Mouse (Mus musculus): ENCODE results near the gene Celsr1. TPM values are rescaled to one million over a fixed set of nuclear protein-coding genes. Genes with fewer than 3 reads are reported as not detected.

Celsr1 gene
- total RNA-seq, 2 experiments from 2014 or later = 0.73 to 0.88 TPM

- no peak for DNase-seq
Observed at GRCm38 (mm10) chr15:85994906-85995608, 38.5 kb downstream of the Celsr1 start.

- DNase-seq = no peak
Observed at GRCm38 (mm10) chr15:85993931-85994583, 39.5 kb downstream of the Celsr1 start.

GRCm38 (mm10) chr15:85993386-85993785 is 40.2 kb downstream of the Celsr1 start:
- no peak for DNase-seq

- DNase-seq = no peak
Observed at GRCm38 (mm10) chr15:85992125-85992495, 41.5 kb downstream of the Celsr1 start.

DNA sequence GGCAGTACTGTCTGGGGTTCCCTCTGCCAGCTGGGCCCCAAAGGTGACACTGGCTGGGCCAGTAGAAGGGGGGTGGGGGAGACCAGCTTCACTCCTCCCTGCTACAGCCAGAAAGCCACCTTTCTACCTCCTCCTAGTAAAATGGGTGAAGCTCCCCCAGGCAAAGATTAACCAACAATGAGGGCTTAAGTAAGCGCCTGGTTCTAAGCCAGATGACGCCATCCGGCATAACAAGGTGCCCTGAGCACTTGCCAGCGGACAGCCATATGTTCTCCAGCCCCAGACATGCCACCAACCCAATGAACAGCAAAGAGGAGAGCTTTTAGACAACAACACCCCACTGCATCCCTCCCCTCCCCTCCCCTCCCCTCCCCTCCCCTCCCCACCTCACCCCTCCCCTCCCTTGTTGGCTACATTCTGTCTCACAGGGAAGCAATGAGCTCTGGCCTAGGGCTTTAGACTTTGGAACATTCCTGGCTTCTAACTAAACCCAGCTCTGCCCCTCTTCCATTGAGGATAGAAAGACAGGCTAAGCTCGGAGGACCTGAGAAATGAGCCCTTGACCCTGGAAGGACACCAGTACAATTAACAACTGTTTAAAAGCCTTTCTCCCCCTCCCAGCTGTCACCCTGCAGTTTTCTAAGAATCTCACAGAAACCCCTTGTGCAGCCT is 42.0 kb downstream of the Celsr1 start:
- no peak for DNase-seq

DNA sequence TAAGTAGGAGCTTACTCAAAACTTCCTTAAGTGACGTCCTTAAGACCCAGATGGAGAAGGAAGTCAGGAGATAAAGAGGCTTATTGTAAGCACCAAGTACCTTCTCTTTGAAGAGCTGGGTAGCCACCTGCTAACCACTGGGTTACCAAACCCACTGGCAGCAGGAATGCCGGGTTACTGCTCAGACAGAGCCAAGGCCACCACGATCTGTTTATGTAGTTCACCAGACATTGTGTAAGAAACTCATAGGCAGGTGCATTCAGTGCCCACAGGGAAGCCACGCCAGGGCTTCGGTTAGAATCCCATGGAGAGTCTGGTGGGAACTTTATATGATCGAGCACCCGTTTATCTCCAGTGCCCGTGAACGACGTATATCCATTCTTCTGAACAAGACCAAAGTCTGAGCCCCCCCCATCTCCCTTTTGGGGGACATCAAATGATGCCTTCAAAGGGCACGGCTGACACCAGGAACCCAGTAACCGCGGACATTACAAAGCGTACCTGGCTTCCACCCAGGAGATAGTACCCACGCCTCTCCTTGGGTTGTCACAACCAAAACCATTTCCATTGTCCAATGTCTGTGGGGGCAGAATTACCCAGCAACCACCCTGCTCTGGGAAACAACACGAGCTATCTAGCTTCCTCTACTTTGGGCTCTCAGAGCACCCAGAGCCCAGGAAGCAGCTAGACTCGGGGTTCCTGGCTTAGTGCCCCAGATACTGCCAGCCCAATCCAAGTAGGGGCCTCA is 42.7 kb downstream of the Celsr1 start:
- DNase-seq = no peak

DNA sequence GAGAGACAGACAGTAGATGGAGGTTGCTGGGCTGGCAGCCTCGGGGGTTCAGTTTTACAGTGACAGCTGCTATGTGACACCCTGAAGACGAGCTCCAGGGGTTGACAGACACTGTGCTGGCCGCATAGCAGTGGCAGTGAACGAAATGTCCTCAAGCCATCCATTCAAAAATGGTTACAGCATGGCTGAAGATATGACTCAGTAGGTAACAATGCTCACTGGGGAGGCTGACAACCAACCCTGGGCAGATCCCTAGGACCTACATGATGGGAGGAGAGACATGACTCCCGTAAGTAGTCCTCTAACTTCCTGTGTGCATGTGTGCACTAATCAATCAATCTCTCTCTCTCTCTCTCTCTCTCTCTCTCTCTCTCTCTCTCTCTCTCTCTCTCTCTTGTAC is 45.7 kb downstream of the Celsr1 start:
- DNase-seq = no peak

DNA sequence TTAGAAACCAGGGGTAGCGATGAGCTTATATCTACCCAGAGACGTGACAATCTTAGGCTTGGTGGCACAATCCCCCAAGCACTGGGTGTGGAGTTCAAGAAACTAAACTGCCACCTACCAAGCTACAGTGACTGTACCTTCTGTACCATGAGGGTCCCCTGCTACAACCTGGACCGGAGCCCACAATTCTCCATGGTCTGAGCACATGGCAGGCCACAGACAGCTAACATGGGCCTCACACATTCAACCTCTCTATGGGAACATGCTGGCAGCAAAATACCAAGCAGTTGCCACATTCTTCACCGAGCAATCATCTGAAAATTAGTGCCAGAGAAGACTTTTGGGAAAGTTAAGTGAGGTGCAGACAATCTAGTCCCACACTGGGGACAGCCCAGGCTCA is 47.4 kb downstream of the Celsr1 start:
- DNase-seq = no peak

DNA sequence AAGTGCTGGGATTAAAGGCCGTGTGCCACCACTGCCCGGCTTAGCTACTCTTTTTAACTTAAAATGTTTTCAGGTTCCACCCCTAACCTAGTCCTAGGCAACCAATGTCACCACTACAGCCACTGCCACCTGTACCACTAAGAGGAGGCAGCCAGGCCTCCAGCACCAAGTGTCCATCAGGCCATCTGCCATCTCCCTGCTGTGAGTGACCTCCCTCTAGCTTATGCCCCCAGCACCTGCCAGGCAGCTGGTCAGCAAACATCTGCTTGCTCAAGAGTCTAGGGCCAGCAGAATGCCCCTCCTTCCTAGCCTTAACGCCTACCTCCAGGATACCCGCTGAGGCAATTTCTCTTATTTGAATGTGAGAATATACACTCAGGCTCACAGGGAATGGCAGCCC is 48.0 kb downstream of the Celsr1 start:
- DNase-seq = no peak

DNA sequence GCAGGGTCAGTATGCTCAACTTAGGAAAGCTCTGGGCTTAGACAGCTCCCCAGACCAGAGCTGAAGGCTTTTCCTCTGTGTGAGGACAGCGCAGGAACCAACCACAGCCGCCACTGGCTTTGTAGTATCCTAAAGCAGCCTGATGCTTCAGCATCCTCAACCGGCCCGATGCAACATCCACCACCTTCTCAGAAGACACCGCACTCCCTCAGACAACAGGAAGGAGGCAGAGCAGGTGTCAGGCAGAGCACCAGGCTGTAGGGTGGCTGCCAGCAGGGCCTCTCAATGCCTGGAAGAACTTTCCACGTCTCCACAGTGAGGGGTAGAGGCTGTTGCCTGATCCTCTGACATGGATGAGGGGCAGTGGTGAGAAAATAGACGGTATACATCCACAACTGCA is 50.4 kb downstream of the Celsr1 start:
- no peak for DNase-seq

GRCm38 (mm10) chr15:85982416-85982775 is 51.2 kb downstream of the Celsr1 start:
- DNase-seq = no peak

- no peak for DNase-seq
Observed at GRCm38 (mm10) chr15:85981768-85982415, 51.7 kb downstream of the Celsr1 start.

- no peak for DNase-seq
Observed at GRCm38 (mm10) chr15:85977086-85977485, 56.5 kb downstream of the Celsr1 start.

DNA sequence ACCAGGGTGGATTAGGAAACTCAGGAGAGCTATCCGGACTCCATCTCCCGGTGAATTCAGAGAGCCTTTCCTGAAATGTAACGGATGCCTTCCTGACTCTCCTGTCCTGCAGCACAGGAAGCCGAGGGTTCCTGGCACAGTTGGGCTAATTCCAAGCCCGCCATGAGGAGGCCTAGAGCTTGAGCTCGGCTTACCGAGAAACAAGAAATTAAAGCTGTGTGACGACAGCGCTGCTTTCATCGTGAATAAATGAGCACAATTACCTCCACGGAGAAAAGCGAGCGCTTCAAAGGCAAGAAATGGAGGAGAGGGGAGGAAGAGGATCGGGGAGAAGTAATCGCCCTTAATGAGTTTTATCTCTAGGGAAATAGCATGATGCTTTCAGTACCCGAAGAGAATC is 57.8 kb downstream of the Celsr1 start:
- DNase-seq = no peak

DNA sequence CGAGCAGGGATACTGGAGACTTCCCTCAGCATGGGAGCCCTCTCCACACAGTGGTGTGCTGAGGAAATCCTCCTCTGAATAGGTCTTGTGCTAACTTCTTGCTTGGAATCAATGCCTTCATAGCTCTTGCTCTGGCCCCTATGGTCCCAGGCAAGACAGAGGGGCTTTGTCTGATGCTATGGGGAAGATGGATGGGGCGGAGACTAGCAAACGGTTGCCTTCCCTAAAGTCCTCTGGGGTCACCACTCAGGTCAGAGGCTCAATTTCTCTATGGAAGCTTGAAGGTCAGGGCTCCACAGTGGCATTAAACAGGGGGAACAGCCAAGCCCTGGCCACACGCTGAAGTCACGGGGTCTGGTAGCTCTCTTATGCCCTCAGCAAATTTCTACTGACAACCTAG is 62.0 kb downstream of the Celsr1 start:
- no peak for DNase-seq

DNA sequence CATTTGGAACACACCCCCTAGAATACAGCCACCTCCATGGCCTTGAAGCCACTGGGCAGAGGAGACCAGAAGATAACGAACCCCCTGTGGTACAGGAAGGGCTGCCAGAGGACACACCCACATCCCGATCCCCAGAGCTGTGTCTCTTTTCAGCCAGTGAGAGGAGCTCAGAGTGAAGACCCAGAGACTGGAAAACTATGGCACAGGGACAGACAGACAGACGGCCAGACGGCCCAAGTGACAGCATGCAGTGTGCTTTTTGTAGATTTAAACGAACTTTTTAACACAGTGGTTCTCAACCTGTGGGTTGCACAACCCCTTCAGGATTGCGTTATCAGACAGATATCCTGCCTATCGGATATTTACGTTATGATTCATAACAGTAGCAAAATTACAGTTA is 63.1 kb downstream of the Celsr1 start:
- no peak for DNase-seq

DNA sequence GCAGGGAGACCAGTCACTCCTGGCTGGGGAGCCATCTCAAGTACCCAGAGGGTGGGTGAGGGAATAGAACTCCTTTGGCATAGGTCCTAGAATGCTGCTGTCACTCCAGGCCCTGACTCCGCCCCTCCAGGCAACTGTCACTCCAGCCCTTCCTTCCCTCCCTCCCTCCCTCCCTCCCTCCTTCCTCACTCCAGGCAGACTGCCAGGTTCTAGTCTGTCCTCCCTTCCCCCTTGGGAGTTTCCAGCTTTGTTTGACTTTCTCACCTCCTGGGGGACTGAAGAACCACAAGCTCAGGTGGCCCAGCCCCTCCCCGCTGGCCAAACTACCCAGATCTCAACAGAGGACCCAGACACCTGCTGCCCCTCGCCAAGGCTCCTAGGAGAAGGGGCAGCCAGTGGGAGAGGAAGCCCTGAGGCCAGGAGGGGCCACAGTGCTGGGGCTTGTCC is 63.8 kb downstream of the Celsr1 start:
- DNase-seq = no peak

DNA sequence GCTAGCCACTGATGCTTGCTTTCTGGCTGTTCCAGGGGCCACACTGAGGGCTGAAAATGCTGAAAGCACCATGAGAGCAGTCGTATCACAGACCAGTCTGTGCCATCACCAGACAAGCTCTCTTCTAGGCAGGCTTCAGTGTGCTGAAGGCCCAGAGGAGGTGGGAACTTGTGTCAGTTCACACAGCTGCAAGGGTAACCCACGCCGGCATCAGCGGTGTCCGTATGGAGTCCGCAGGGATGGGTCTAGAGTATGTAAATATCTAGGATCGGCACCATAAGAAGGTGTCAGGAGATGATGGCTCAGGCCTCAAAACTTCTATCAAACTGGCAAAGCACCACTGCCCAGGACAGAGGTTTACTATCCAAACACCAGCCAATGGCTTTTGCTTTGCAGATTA is 64.3 kb downstream of the Celsr1 start:
- no peak for DNase-seq

GRCm38 (mm10) chr15:85966032-85966431 is 67.5 kb downstream of the Celsr1 start:
- no peak for DNase-seq

- DNase-seq = no peak
Observed at GRCm38 (mm10) chr15:85963279-85963840, 70.2 kb downstream of the Celsr1 start.

DNA sequence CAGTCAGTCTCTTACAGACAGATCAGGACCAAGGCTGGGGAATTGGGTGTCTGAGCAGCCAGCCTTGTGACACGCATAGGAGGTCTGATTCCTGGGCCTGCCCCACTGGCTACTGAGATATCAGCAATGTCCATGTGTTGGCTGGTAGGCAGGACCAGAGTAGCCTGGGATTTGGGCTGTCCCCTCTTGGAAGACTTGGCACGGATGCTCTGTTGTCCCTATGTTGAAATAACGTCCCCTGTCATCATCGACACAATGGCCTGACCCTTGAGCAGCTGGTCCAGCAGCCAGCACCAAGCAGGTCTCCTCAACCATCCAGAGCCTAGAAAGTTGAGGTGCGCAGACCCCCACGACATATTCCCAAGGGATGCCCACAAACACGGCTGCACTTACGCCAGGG is 70.9 kb downstream of the Celsr1 start:
- no peak for DNase-seq

- DNase-seq = no peak
Observed at GRCm38 (mm10) chr15:85961651-85962050, 71.9 kb downstream of the Celsr1 start.
